Mouse (Mus musculus): ENCODE results near the gene Hif1an. TPM values are rescaled to one million over a fixed set of nuclear protein-coding genes. Genes with fewer than 3 reads are reported as not detected.

Hif1an gene
- polyA plus RNA-seq, 1 experiment from 2014 or later = 23.7 TPM

DNA sequence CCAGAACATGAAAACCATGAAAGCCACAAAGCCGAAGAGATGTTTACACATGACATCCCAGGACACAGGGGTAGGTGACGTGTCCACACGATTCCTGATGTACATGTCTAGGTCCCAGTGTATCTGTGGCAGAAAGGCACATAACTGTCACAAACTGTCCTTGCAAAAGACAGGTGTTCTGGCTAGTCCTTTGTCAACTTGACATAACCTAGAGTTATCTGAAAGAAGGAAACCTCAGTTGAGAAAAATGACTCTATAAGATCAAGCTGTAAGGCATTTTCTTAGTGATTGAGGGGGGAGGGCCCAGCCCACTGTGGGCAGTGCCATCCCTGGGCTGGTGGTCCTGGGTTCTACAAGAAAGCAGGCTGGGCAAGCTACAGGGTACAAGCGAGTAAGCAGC, 9.9 kb upstream of the Hif1an start, which contains the start of gene Gm20538:
Gene Gm20538 (minus strand): TSS at position 101 of the 400 bp plus-strand sequence.
- WGBS = 96% methylated on average over 4 of the region's 4 CpGs
- Histone ChIP-seq H3K9ac (ENCODE audit: low read depth, low read length) (no peak within 1 kb of the TSS), H3K9me3 (ENCODE audit: control insufficient read depth, low read length) (no peaks in the 10 kb centered on the region), H3K4me1 (ENCODE audit: control insufficient read depth, insufficient read depth, low read length) (peaks cover 6% of the 10 kb centered on the region; the same call in 1 of the 2 replicates), H3K27ac (replicated peaks; ENCODE audit: low read depth, low read length) (no peak within 1 kb of the TSS), H3K36me3 (ENCODE audit: control insufficient read depth, insufficient read depth, low read length) (peaks cover 57% of the 10 kb centered on the region), H3K27me3 (replicated peaks; ENCODE audit: control insufficient read depth, insufficient read depth, low read length) (no peaks in the 10 kb centered on the region; the same call in 1 of the 2 replicates), H3K4me3 (ENCODE audit: low read depth, low read length) (no peak within 1 kb of the TSS), H3K4me2 (ENCODE audit: low read depth, low read length) (no peak within 1 kb of the TSS)
- DNase-seq (ENCODE audit: low spot score) (no peak), ATAC-seq (ENCODE audit: low read depth) (no peak)

DNA sequence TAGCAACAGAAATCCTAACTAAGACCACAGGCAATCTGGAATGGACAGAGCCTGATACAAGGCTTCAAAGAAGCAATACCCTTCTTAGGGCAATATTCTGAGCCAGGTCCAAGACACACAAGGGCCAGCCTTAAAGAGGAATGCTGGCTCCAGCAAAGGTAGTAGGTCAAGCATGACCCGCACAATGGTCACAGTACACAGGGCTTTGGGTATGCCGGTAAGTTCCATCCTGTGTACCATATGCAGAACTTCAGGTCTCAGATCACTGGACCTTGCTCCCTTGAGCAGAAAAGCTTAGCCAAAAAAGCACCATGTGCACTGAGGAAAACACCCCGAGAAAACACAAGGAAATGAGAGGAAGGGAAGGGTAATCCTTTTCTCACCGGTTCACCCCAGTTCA, 9.4 kb upstream of the Hif1an start:
- Histone ChIP-seq H3K4me1 (ENCODE audit: control insufficient read depth, insufficient read depth, low read length) (peaks cover 6% of the 10 kb centered on the region; the same call in 1 of the 2 replicates), H3K4me3 (ENCODE audit: low read depth, low read length) (no peak overlapping the region), H3K36me3 (ENCODE audit: control insufficient read depth, insufficient read depth, low read length) (peaks cover 51% of the 10 kb centered on the region), H3K9ac (ENCODE audit: low read depth, low read length) (no peak overlapping the region), H3K4me2 (ENCODE audit: low read depth, low read length) (no peak overlapping the region), H3K9me3 (ENCODE audit: control insufficient read depth, low read length) (no peaks in the 10 kb centered on the region), H3K27me3 (replicated peaks; ENCODE audit: control insufficient read depth, insufficient read depth, low read length) (no peaks in the 10 kb centered on the region; the same call in 1 of the 2 replicates), H3K27ac (replicated peaks; ENCODE audit: low read depth, low read length) (no peak overlapping the region)
- WGBS = 96% methylated on average over 4 of the region's 4 CpGs
- ATAC-seq (ENCODE audit: low read depth) (no peak), DNase-seq (ENCODE audit: low spot score) (no peak)

DNA sequence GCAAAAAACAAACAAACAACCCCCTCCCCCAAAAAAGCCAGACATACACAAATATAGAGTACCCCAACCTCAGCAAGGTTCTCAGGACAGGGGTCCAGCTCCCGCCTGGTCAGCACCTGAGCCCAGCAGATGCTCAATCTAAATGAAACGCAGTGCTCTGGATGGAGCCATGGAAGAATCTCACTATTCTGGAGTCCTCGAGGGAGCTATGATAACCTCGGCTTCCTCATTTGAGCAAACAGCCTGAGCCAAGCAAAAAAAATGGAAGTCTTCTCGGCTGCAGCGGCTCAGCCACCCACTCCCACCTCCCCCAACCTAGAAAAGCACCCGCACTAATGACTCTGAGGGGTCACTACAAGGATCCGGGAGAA, 8.2 kb upstream of the Hif1an start:
- WGBS = 3% methylated on average over 8 of the region's 8 CpGs
- no peak for ATAC-seq (ENCODE audit: low read depth)
- DNase-seq (ENCODE audit: low spot score) = no peak
- Histone ChIP-seq H3K9me3 (ENCODE audit: control insufficient read depth, low read length) (no peaks in the 10 kb centered on the region), H3K4me2 (ENCODE audit: low read depth, low read length) (peak overlapping the region; percentile 93), H3K4me1 (ENCODE audit: control insufficient read depth, insufficient read depth, low read length) (peaks cover 6% of the 10 kb centered on the region; the same call in 1 of the 2 replicates), H3K27ac (replicated peaks; ENCODE audit: low read depth, low read length) (no peak overlapping the region), H3K27me3 (replicated peaks; ENCODE audit: control insufficient read depth, insufficient read depth, low read length) (no peaks in the 10 kb centered on the region; the same call in 1 of the 2 replicates), H3K9ac (ENCODE audit: low read depth, low read length) (peak overlapping the region; percentile 94), H3K4me3 (ENCODE audit: low read depth, low read length) (peak overlapping the region; percentile 91), H3K36me3 (ENCODE audit: control insufficient read depth, insufficient read depth, low read length) (peaks cover 39% of the 10 kb centered on the region)

DNA sequence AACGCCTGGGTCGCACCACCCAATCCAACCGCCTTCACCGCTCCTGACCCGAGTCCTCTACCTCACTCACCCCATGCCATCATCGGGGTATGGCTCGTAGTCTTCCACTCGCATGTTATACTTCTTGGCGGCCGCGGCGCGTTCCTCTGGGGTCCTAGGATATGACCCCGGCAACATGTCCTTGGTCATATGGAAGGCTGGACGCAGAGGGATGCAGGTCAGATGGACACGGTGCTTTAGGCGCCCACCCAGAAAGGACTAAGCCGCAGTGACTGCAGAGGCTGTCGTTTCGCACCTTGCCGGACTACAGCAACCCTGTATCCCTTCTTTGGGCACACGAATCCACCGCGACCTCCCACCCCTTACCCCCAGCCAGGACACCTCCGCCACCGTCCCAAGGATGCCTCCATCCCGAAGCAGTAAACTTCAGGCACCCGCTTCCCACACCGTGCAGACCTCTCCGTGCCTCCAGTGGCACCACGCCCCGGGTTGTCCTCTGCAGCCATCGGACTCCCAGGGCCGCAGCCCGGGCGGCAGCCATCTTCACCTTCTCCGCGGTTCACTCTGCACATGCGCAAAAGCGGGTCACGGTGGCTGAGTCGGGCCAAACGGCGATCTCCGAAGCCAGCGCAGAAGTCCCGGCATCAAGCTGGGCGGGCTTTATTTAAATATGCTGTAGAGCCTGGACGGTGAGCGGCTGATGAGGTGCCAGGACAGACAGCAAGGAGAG, 7.6 kb upstream of the Hif1an start, which contains the start of gene Ndufb8:
Gene Ndufb8 (minus strand): TSS at position 580 of the 730 bp plus-strand sequence.
- Histone ChIP-seq H3K4me2 (ENCODE audit: low read depth, low read length) (peak within 1 kb of the TSS; percentile 93), H3K9ac (ENCODE audit: low read depth, low read length) (peak within 1 kb of the TSS; percentile 94), H3K4me3 (ENCODE audit: low read depth, low read length) (peak within 1 kb of the TSS; percentile 91), H3K4me1 (ENCODE audit: control insufficient read depth, insufficient read depth, low read length) (peaks cover 6% of the 10 kb centered on the region; the same call in 1 of the 2 replicates), H3K27me3 (replicated peaks; ENCODE audit: control insufficient read depth, insufficient read depth, low read length) (no peaks in the 10 kb centered on the region; the same call in 1 of the 2 replicates), H3K36me3 (ENCODE audit: control insufficient read depth, insufficient read depth, low read length) (peaks cover 34% of the 10 kb centered on the region), H3K9me3 (ENCODE audit: control insufficient read depth, low read length) (no peaks in the 10 kb centered on the region), H3K27ac (replicated peaks; ENCODE audit: low read depth, low read length) (peak within 1 kb of the TSS; percentile 25; the same call in 1 of the 2 replicates)
- WGBS = under 1% methylated on average over 35 of the region's 50 CpGs
- peak; percentile 95 for DNase-seq (ENCODE audit: low spot score)
- peak; percentile 93 for ATAC-seq (ENCODE audit: low read depth)

DNA sequence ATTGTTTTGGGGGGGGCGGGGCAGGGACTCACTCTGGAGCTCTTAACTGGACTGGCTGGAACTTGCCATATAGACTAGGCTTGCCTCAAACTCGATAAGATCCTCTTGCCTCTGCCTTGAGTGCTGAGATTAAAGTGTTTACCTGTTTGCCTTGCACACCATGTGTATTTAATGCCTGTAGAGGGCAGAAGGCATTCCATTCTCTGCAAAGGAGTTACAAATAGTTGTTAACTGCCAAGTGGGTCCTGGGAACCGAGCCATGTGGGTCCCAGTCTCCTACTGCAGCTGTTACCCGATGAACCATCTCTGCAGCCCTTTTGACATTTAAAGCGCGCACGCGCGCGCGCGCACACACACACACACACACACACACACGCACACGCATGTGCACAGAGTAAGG, 1.4 kb downstream of the Hif1an start:
- no peak for DNase-seq (ENCODE audit: low spot score)
- Histone ChIP-seq H3K9me3 (ENCODE audit: control insufficient read depth, low read length) (no peaks in the 10 kb centered on the region), H3K4me1 (ENCODE audit: control insufficient read depth, insufficient read depth, low read length) (peaks cover 16% of the 10 kb centered on the region), H3K27ac (replicated peaks; ENCODE audit: low read depth, low read length) (no peak overlapping the region), H3K4me3 (ENCODE audit: low read depth, low read length) (no peak overlapping the region; the same call in 1 of the 2 replicates), H3K4me2 (ENCODE audit: low read depth, low read length) (peak overlapping the region; percentile 76), H3K9ac (ENCODE audit: low read depth, low read length) (no peak overlapping the region), H3K36me3 (ENCODE audit: control insufficient read depth, insufficient read depth, low read length) (peaks cover 47% of the 10 kb centered on the region), H3K27me3 (replicated peaks; ENCODE audit: control insufficient read depth, insufficient read depth, low read length) (no peaks in the 10 kb centered on the region; the same call in 1 of the 2 replicates)
- ATAC-seq (ENCODE audit: low read depth) = no peak
- 88% methylated on average over 14 of the region's 14 CpGs for WGBS

DNA sequence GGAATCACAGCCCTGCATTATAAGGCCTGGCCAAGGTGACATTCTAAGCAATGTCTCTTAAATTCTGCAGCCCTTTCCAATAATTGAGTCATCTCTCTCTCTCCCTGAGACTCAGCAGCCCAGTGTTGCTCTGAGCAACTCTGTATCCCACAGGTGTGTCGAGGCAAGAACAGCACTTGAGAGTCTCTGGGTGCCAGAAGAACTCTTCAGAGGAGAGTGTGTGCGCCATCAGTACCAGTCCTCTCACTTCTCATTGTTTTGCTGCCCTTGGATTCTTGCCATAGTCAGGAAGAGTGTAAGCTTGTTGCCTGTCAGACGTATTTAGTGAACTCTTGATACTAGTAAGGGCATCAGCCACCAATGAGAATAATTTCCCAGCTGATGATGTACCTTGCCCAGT, 5.1 kb downstream of the Hif1an start:
- ATAC-seq (ENCODE audit: low read depth) (no peak), DNase-seq (ENCODE audit: low spot score) (no peak)
- H3K4me3 ChIP-seq (ENCODE audit: low read depth, low read length) = no peak overlapping the region
- no peaks in the 10 kb centered on the region for H3K27me3 ChIP-seq (replicated peaks; ENCODE audit: control insufficient read depth, insufficient read depth, low read length)
- WGBS = 85% methylated on average over 3 of the region's 3 CpGs
- H3K27ac ChIP-seq (replicated peaks; ENCODE audit: low read depth, low read length) = no peak overlapping the region
- no peak overlapping the region for H3K4me2 ChIP-seq (ENCODE audit: low read depth, low read length)
- peaks cover 16% of the 10 kb centered on the region for H3K4me1 ChIP-seq (ENCODE audit: control insufficient read depth, insufficient read depth, low read length)
- peaks cover 84% of the 10 kb centered on the region for H3K36me3 ChIP-seq (ENCODE audit: control insufficient read depth, insufficient read depth, low read length)
- no peaks in the 10 kb centered on the region for H3K9me3 ChIP-seq (ENCODE audit: control insufficient read depth, low read length)
- H3K9ac ChIP-seq (ENCODE audit: low read depth, low read length) = no peak overlapping the region

DNA sequence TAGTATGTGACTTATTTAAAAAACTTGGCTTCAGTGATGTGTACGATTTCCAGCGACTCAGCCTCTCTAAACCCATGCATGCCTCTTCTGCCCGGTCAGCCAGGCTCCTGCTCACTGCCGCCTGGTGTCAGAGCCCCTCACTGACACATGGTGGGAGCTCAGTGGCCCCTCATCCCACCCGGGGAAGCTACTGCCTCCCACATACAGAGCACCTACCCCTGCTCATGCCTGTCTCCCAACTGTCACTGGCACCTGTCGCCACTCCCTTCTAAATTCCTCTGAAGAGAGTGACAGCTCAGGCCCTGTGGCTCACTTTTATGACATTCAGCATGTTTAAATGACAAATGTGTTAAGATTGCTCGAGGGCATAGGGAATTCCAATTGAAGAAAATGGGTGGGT, 13.6 kb downstream of the Hif1an start:
- H3K27me3 ChIP-seq (replicated peaks; ENCODE audit: control insufficient read depth, insufficient read depth, low read length) = no peaks in the 10 kb centered on the region
- no peaks in the 10 kb centered on the region for H3K9me3 ChIP-seq (ENCODE audit: control insufficient read depth, low read length)
- peaks cover 40% of the 10 kb centered on the region for H3K36me3 ChIP-seq (ENCODE audit: control insufficient read depth, insufficient read depth, low read length)
- no peak overlapping the region for H3K4me2 ChIP-seq (ENCODE audit: low read depth, low read length)
- no peak overlapping the region for H3K9ac ChIP-seq (ENCODE audit: low read depth, low read length)
- WGBS = 72% methylated on average over 7 of the region's 7 CpGs
- H3K4me3 ChIP-seq (ENCODE audit: low read depth, low read length) = no peak overlapping the region
- no peak overlapping the region for H3K27ac ChIP-seq (replicated peaks; ENCODE audit: low read depth, low read length)
- ATAC-seq (ENCODE audit: low read depth) (peak; percentile 69), DNase-seq (ENCODE audit: low spot score) (no peak)
- H3K4me1 ChIP-seq (ENCODE audit: control insufficient read depth, insufficient read depth, low read length) = no peaks in the 10 kb centered on the region

DNA sequence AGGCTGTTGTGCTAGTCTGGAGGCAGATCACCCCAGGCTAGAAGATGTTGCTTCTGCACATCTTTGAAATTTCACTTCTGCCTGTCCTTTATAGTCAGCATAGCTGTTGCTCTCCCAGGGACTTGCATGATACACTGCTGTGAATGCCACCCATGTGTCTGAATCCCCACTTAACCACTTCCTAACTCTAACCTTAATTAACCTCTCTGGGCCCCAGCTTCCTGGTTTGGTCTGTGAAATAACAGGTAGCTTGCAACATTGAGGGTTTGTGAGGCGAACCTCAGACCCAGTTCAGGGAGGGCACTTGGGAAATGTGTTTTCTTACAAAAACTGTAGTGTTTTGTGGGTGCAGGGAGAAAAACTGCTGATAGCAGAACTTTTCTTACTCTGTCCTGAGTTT, 15.4 kb downstream of the Hif1an start:
- Histone ChIP-seq H3K4me2 (ENCODE audit: low read depth, low read length) (no peak overlapping the region), H3K9ac (ENCODE audit: low read depth, low read length) (no peak overlapping the region), H3K27me3 (replicated peaks; ENCODE audit: control insufficient read depth, insufficient read depth, low read length) (no peaks in the 10 kb centered on the region), H3K27ac (replicated peaks; ENCODE audit: low read depth, low read length) (no peak overlapping the region), H3K36me3 (ENCODE audit: control insufficient read depth, insufficient read depth, low read length) (peaks cover 22% of the 10 kb centered on the region), H3K4me3 (ENCODE audit: low read depth, low read length) (no peak overlapping the region), H3K9me3 (ENCODE audit: control insufficient read depth, low read length) (no peaks in the 10 kb centered on the region), H3K4me1 (ENCODE audit: control insufficient read depth, insufficient read depth, low read length) (no peaks in the 10 kb centered on the region)
- WGBS = 56% methylated on average over 1 of the region's 1 CpGs
- DNase-seq (ENCODE audit: low spot score) (no peak), ATAC-seq (ENCODE audit: low read depth) (no peak)
